In genomic region chr3:142541391-142541790, GRCm38 (mm10) we compare ENCODE assay signal across 35 mouse cellular contexts. TPM values are rescaled to one million over a fixed set of nuclear protein-coding genes. Genes with fewer than 3 reads are reported as not detected.
"Had no signal": no experiment of that assay in that cellular context is flagged by ENCODE, and none has a peak within 500 bp of the region (broad histone marks: within the 10 kb centered on the region; RNA-seq: fewer than 3 reads in every experiment).

No protein-coding gene starts in this region.

- H3K9me3 ChIP-seq: heart, embryonic 13.5 days; heart, embryonic 15.5 days; hindbrain, embryonic 13.5 days; hindbrain, embryonic 15.5 days; limb, embryonic 10.5 days; limb, embryonic 12.5 days; liver, embryonic 12.5 days had no signal

- H3K27me3 ChIP-seq: heart, embryonic 13.5 days; heart, embryonic 15.5 days; hindbrain, embryonic 13.5 days; hindbrain, embryonic 15.5 days; limb, embryonic 12.5 days; liver, embryonic 12.5 days had no signal

- H3K4me1 ChIP-seq: heart, embryonic 13.5 days; heart, embryonic 15.5 days; hindbrain, embryonic 13.5 days; hindbrain, embryonic 15.5 days; limb, embryonic 10.5 days; limb, embryonic 12.5 days; liver, embryonic 12.5 days had no signal

- H3K9ac ChIP-seq: heart, embryonic 13.5 days; heart, embryonic 15.5 days; hindbrain, embryonic 13.5 days; hindbrain, embryonic 15.5 days; limb, embryonic 12.5 days; liver, embryonic 12.5 days; liver, embryonic 14.5 days had no signal

- H3K4me2 ChIP-seq: heart, embryonic 11.5 days; heart, embryonic 13.5 days; heart, embryonic 15.5 days; hindbrain, embryonic 13.5 days; hindbrain, embryonic 15.5 days; limb, embryonic 12.5 days; liver, embryonic 12.5 days had no signal

- H3K27ac ChIP-seq: heart, adult 2 months; heart, embryonic 13.5 days; heart, embryonic 15.5 days; hindbrain, embryonic 13.5 days; hindbrain, embryonic 15.5 days; hindbrain, postnatal 0 days; layer of hippocampus, adult 2 months; left cerebral cortex, adult 2 months; limb, embryonic 10.5 days; limb, embryonic 12.5 days; liver, embryonic 12.5 days; liver, embryonic 14.5 days had no signal

- H3K36me3 ChIP-seq: heart, embryonic 13.5 days; heart, embryonic 15.5 days; hindbrain, embryonic 13.5 days; hindbrain, embryonic 15.5 days; limb, embryonic 10.5 days; limb, embryonic 12.5 days; liver, embryonic 12.5 days had no signal

- H3K4me3 ChIP-seq: heart, adult 2 months; heart, embryonic 13.5 days; heart, embryonic 15.5 days; hindbrain, embryonic 13.5 days; hindbrain, embryonic 15.5 days; layer of hippocampus, adult 2 months; left cerebral cortex, adult 2 months; limb, embryonic 10.5 days; limb, embryonic 12.5 days; liver, embryonic 12.5 days had no signal

- DNase-seq: gastrocnemius, postnatal 14 days; gastrocnemius, postnatal 36 days; heart, adult 11 months; heart, adult 2 months; heart, postnatal 14 days; heart, postnatal 36 days; kidney, adult 18-20 months; kidney, adult 8-10 months; kidney, postnatal 10 days; kidney, postnatal 25 days; kidney, postnatal 4 days; liver had no signal

RNA-seq across cellular contexts. Expression of gene Gbp5, which starts 47.6 kb away (rescaled TPM):
- polyA plus RNA-seq: heart, embryonic 11.5 days; kidney, embryonic 14.5 days; kidney, embryonic 16.5 days; limb, embryonic 12.5 days had no signal

RNA-seq across cellular contexts. Expression of gene Gbp2b, which starts 53.3 kb away (rescaled TPM):
- total RNA-seq: gastrocnemius, adult 8-10 months; hematopoietic stem cell, adult 5-6 weeks; layer of hippocampus, adult 2 months; layer of hippocampus, postnatal 10 days; left cerebral cortex, adult 2 months; left cerebral cortex, postnatal 14 days; left cerebral cortex, postnatal 36 days had no signal
- polyA plus RNA-seq: heart, embryonic 11.5 days; heart, embryonic 13.5 days; heart, embryonic 15.5 days; heart, postnatal 0 days; hindbrain, embryonic 11.5 days; hindbrain, embryonic 13.5 days; hindbrain, embryonic 15.5 days; kidney, embryonic 14.5 days; kidney, embryonic 16.5 days; limb, embryonic 10.5 days; limb, embryonic 12.5 days; limb, embryonic 14.5 days; liver, embryonic 12.5 days; liver, embryonic 16.5 days had no signal
